Mouse (Mus musculus) embryo, embryonic 11.5 days (tissue): ENCODE results near the gene P4hb.

Experiments
- DNase-seq: peaks from one replicate; pipeline ENCODE4 v3.0.0-alpha.2; 2012; ENCODE audit warnings: low read depth, low spot score

The P4hb gene

GRCm38 (mm10) chr11:120510375-120511030, 62.5 kb downstream of the P4hb start:
- no peak for DNase-seq
